Mouse (Mus musculus) neural tube, embryonic 14.5 days (tissue): ENCODE measurements around the gene 1600014C23Rik. TPM values are rescaled to one million over a fixed set of nuclear protein-coding genes. Genes with fewer than 3 reads are reported as not detected.

ENCODE experiments used
- ATAC-seq: fragments of 200-750 bp; cut with Nextera tagmentation; 2 replicates; pipeline ENCODE4 v1.8.0; 2017; ENCODE audit warnings: low read depth, mild to moderate bottlenecking, moderate TSS enrichment, moderate library complexity
- H3K27ac ChIP-seq: fragments of 300-500 bp; sonication (generic); 2 replicates; pipeline ENCODE4 v1.5.1; 2014; ENCODE audit warnings: low read depth, mild to moderate bottlenecking, control low read depth, low read length, moderate library complexity, mixed read lengths
- H3K27me3 ChIP-seq: fragments of 300-500 bp; sonication (generic); 2 replicates; pipeline ENCODE4 v1.6.1; 2014; ENCODE audit warnings: low read length; ENCODE audit not compliant: control insufficient read depth, insufficient read depth
- H3K36me3 ChIP-seq: fragments of 300-500 bp; sonication (generic); 2 replicates; pipeline ENCODE4 v1.6.1; 2014; ENCODE audit warnings: low read length, mixed read lengths; ENCODE audit not compliant: control insufficient read depth, insufficient read depth
- H3K4me1 ChIP-seq: fragments of 300-500 bp; sonication (generic); 2 replicates; pipeline ENCODE4 v1.6.1; 2014; ENCODE audit warnings: low read length; ENCODE audit not compliant: control insufficient read depth, insufficient read depth
- H3K4me2 ChIP-seq: fragments of 300-500 bp; sonication (generic); 2 replicates; pipeline ENCODE4 v1.6.1; 2014; ENCODE audit warnings: mild to moderate bottlenecking, low read depth, low read length, control low read depth
- H3K4me3 ChIP-seq: fragments of 300-500 bp; sonication (generic); 2 replicates; pipeline ENCODE4 v1.5.1; 2014; ENCODE audit warnings: low read depth, low read length, control low read depth, mixed read lengths
- H3K9ac ChIP-seq: fragments of 300-500 bp; sonication (generic); replicated peaks from 2 replicates; pipeline ENCODE4 v1.6.1; 2014; ENCODE audit warnings: low read depth, mild to moderate bottlenecking, control low read depth, low read length, mixed read lengths
- H3K9me3 ChIP-seq: fragments of 300-500 bp; sonication (generic); 2 replicates; pipeline ENCODE4 v1.6.1; 2016; ENCODE audit warnings: low read length; ENCODE audit not compliant: control insufficient read depth
- WGBS: fragments of 180-500 bp; shearing (Covaris S2); extraction: QIAGEN DNeasy Blood & Tissue Kit; methylation state at CpG from one replicate; pipeline ENCODE4 v1.1.7; 2014; 5-methylcytosine and 5-hydroxymethylcytosine counted together
- polyA plus RNA-seq: library from polyadenylated mRNA; unstranded; fragments of >200 nt; fragmentation: Nextera tagmentation; extraction: Ambion mirVana; gene quantifications from 2 replicates; pipeline ENCODE4 v1.2.1, GENCODE M21; 2014

Gene 1600014C23Rik
- polyA plus RNA-seq, 1 experiment from 2014 or later = not detected

DNA sequence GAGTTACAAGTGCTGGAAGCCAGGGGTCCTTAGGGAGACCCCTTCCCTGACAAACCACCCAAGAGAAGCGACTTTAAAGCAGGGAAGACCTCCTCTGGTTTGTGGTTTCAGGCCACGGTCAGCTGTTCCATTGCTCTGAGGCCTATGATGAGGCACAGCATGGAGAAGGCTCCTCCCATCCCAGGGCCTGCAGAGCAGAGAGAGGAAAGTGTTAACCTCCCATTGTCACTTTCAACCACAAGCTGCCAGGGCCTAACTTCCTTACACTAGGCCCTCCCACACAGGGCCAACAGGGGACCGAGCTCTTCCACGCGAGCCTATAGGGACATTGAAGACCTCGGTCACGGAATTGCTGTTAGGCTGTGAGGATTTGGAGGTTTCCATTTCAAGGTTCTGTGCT, 30.5 kb downstream of the 1600014C23Rik start:
- H3K9ac ChIP-seq = no peak overlapping the region
- no peak overlapping the region for H3K4me2 ChIP-seq
- no peak overlapping the region for H3K27ac ChIP-seq
- H3K36me3 ChIP-seq = peaks cover 4% of the 10 kb centered on the region; the same call in 1 of the 2 replicates
- WGBS = 67% methylated on average over 7 of the region's 7 CpGs
- no peak for ATAC-seq
- H3K9me3 ChIP-seq = no peaks in the 10 kb centered on the region
- no peak overlapping the region for H3K4me3 ChIP-seq
- no peaks in the 10 kb centered on the region for H3K4me1 ChIP-seq
- no peaks in the 10 kb centered on the region for H3K27me3 ChIP-seq

DNA sequence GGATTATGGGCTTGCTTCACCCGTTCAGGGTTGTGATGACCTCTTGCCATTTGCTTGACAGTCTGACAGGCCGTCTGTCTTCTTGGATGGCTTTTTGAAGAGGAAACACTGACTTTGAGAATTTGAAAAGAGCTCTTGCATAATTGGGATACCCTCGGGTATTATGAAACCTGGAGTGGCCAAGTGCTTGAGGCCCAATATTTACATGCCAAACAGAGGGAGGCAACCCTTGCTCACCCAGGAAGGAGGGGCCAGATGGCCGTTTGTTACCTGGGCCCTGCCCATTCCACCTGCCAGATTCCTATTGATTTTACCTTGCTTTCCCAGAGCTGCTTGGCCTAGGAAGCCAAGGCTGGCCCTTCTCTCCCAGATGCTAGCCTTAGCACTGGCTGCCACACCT, 31.4 kb downstream of the 1600014C23Rik start:
- no peak overlapping the region for H3K9ac ChIP-seq
- no peak for ATAC-seq
- H3K27ac ChIP-seq = no peak overlapping the region
- 53% methylated on average over 4 of the region's 4 CpGs for WGBS
- H3K36me3 ChIP-seq = peaks cover 5% of the 10 kb centered on the region; the same call in 1 of the 2 replicates
- H3K4me1 ChIP-seq = no peaks in the 10 kb centered on the region
- H3K4me2 ChIP-seq = no peak overlapping the region
- H3K9me3 ChIP-seq = no peaks in the 10 kb centered on the region
- H3K4me3 ChIP-seq = no peak overlapping the region
- H3K27me3 ChIP-seq = no peaks in the 10 kb centered on the region

DNA sequence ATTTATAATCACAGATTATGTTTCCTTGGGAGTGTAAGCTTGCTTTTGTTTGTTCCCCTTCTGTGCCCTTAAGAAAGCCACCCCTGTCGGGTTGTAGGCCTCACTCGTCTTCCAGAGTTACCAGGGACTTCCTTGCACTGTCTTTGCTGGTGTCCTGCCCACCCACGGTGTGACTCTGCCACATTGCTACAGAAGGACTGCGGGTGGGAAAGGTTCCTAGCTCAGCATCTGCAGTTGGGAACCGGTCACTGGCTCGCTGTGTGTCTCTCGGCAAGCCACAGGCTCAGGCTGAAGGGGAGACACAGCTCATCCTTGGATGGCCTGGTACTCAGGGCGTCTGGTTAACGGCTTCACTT, 32.4 kb downstream of the 1600014C23Rik start:
- Histone ChIP-seq H3K27me3 (no peaks in the 10 kb centered on the region), H3K27ac (no peak overlapping the region), H3K9me3 (no peaks in the 10 kb centered on the region), H3K36me3 (peaks cover 5% of the 10 kb centered on the region; the same call in 1 of the 2 replicates), H3K9ac (no peak overlapping the region), H3K4me3 (no peak overlapping the region), H3K4me2 (no peak overlapping the region), H3K4me1 (no peaks in the 10 kb centered on the region)
- WGBS = 80% methylated on average over 9 of the region's 9 CpGs
- ATAC-seq = no peak

DNA sequence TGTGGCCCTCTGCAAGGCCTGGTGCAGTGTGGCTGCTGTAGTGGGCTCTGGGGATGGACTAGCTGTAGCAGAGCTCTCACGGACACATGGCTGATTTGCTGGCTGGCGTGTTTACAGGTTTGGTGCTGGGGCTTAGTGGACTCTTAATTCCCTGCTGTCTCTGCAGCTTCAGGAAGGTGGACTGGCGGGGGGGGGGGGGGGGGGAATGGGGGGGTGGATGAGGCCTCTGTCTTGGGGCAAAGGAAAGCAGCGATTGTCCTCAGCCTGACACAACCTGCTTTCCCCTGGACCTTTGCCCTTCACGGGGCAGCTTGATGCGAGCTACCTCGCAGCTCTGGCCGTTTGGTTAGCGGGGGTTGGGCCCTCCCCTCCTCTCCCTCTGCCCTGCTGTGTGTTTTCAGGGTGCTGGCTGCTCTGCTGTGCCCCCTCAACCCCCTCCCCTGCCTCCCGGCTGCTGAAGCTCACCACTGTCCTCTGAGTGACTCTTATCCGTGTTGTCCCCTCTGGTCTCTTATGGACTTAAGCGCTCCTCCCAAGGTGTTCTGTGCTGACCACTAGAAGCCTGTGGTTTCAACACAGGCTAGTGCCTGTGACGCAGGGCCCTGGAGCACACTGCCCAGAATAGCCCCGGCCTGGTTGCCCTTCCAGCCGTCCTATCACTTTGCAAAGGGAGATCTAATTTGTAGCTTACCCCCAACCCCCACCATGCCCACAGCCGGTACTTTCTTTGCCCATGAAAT, 33.0 kb downstream of the 1600014C23Rik start:
- ATAC-seq = no peak
- Histone ChIP-seq H3K9me3 (no peaks in the 10 kb centered on the region), H3K4me3 (no peak overlapping the region), H3K36me3 (peaks cover 5% of the 10 kb centered on the region; the same call in 1 of the 2 replicates), H3K27ac (no peak overlapping the region), H3K27me3 (no peaks in the 10 kb centered on the region), H3K4me2 (no peak overlapping the region), H3K9ac (no peak overlapping the region), H3K4me1 (no peaks in the 10 kb centered on the region)
- WGBS = 73% methylated on average over 10 of the region's 16 CpGs

DNA sequence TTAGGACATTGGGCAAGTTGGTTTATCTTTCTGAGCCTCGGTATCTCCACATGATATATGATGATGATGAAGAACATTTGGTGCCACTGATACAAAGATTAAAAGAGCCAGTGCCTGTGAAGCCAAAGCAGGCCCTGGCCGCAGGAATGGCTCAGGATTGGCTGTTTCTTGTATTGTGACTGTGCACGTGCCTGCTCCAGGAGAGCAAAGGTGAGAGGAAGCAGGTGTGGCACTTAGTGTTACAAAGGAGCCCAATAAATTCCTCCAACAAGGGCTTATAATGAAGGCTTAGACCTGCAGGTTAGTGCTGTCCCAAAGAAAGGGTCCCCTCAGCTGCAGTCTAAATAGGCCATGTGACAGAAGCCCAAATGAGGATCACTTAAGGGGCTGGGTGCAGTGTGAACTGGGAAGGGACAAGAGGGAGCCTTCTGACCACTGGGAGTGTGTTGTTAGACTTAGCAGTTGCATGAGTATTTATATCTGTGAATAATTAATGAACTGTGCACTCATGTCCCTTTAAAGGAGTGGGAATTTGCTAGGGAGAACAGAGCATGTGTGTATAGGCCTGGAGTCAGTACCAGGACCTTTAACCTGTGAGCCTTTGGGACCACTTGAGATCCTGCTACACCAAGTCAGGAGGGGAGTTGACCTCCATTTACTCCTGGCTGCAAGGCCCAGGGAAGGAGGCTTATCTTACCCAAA, 34.5 kb downstream of the 1600014C23Rik start:
- no peak overlapping the region for H3K27ac ChIP-seq
- H3K4me2 ChIP-seq = no peak overlapping the region
- no peak overlapping the region for H3K9ac ChIP-seq
- H3K4me1 ChIP-seq = no peaks in the 10 kb centered on the region
- H3K9me3 ChIP-seq = no peaks in the 10 kb centered on the region
- ATAC-seq = no peak
- H3K27me3 ChIP-seq = no peaks in the 10 kb centered on the region
- WGBS = 88% methylated on average over 3 of the region's 3 CpGs
- peaks cover 5% of the 10 kb centered on the region; the same call in 1 of the 2 replicates for H3K36me3 ChIP-seq
- H3K4me3 ChIP-seq = no peak overlapping the region

DNA sequence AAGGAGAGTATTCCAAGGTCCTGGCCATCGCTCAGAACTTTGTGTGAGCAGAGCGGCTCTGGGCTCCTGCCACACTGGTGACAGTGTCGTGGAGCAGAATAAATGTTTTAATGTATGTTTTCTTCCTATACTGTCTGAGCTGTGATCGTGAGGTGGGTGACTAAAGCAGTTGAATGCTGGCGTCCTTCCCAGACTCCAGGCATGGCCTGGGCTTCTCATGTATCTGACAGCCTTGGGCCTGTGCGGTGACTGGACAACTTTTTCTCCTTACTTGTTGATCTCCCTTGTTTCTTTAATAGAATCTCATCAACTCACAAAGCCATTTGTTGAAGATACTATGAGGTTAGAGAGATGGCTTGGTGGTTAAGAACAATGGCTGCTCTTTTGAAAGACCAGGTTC, 35.3 kb downstream of the 1600014C23Rik start:
- no peak overlapping the region for H3K9ac ChIP-seq
- no peaks in the 10 kb centered on the region for H3K9me3 ChIP-seq
- no peak for ATAC-seq
- 88% methylated on average over 6 of the region's 6 CpGs for WGBS
- no peak overlapping the region for H3K4me2 ChIP-seq
- H3K4me3 ChIP-seq = no peak overlapping the region
- no peaks in the 10 kb centered on the region for H3K4me1 ChIP-seq
- H3K27me3 ChIP-seq = no peaks in the 10 kb centered on the region
- H3K27ac ChIP-seq = no peak overlapping the region
- H3K36me3 ChIP-seq = peaks cover 5% of the 10 kb centered on the region; the same call in 1 of the 2 replicates

DNA sequence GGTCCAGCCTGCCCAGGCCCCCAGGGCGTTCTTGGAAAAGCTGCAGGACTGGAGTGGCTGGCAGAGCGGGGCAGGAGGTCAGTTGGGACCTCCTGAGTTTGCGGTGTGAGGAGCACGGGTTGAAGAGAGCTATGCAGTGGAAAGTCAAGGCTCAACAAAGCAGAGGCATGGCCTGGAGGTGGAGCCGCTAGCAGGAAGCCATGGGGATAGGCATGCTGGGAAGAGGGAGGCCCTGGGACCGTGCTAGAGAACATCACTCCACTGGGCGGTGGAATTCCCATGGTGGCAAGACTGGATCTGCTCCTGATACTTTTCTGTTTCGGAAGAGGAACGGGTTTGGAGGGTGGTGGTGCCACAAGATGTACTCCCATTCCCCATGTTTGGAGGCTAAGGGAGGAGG, 36.7 kb downstream of the 1600014C23Rik start:
- H3K4me2 ChIP-seq = no peak overlapping the region
- H3K36me3 ChIP-seq = peaks cover 5% of the 10 kb centered on the region; the same call in 1 of the 2 replicates
- no peak overlapping the region for H3K9ac ChIP-seq
- ATAC-seq = no peak
- no peaks in the 10 kb centered on the region for H3K4me1 ChIP-seq
- no peak overlapping the region for H3K4me3 ChIP-seq
- WGBS = 94% methylated on average over 9 of the region's 9 CpGs
- H3K27me3 ChIP-seq = no peaks in the 10 kb centered on the region
- H3K9me3 ChIP-seq = no peaks in the 10 kb centered on the region
- no peak overlapping the region for H3K27ac ChIP-seq

DNA sequence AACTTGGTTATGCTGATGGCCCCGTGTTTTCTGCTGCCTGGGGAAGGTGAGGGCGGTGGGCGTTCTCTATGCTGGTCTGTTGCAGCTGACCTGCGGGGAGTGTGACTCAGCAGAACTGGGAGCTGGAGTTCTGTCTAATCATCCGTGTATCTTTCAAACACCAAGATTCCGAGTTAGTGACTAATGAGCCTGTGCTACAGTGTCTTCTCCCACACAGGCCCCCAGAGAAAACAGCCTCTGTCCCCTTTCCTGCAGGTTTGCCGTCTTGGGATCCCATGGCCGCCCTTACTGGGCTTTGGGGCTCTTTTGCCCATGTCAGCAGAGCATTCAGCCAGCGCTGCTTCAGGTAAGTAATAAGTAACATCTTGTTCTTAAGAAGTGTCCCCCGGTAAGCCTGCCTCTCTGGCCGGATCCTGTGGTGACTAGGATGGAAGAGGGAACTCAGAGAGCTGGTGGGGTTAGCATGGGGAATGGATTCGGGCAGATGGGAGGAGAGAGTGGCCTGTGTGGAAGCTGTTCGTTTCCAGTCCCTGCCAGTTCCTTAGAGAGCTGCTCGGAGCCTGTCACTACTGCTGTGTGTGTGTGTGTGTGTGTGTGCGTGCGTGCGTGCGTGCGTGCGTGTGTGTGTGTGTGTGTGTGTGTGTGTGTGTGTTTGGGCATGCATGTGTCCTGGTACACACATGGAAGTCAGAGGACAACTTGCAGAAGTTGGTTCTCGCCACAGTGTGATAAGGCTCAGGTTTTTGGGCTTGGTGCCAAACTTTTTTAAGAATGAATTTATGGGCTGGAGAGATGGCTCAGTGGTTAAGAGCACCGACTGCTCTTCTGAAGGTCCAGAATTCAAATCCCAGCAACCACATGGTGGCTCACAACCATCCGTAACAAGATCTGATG, 38.2 kb downstream of the 1600014C23Rik start:
- H3K9ac ChIP-seq = no peak overlapping the region
- 82% methylated on average over 23 of the region's 23 CpGs for WGBS
- no peak overlapping the region for H3K27ac ChIP-seq
- H3K4me3 ChIP-seq = no peak overlapping the region
- H3K36me3 ChIP-seq = peaks cover 5% of the 10 kb centered on the region; the same call in 1 of the 2 replicates
- H3K4me2 ChIP-seq = no peak overlapping the region
- ATAC-seq = no peak
- H3K27me3 ChIP-seq = no peaks in the 10 kb centered on the region
- no peaks in the 10 kb centered on the region for H3K4me1 ChIP-seq
- H3K9me3 ChIP-seq = no peaks in the 10 kb centered on the region
